Mouse (Mus musculus) ovary, adult 18-20 months (tissue): ENCODE measurements around the gene Olfr399.

Source experiments
- DNase-seq: peaks from one replicate; pipeline ENCODE4 v3.0.0; 2022; ENCODE audit warnings: low spot score, mixed read lengths

Gene Olfr399

GRCm38 (mm10) chr11:74056451-74056850, at the start of gene Olfr399, which contains the start of gene Olfr139:
Olfr399 (minus strand) TSS chr11:74056615.
Olfr139 (minus strand) TSS chr11:74056551.
- DNase-seq, result no peak

- no peak for DNase-seq
Measured at GRCm38 (mm10) chr11:74105066-74105465, 48.7 kb upstream of the Olfr399 start.

- no peak for DNase-seq
Measured at GRCm38 (mm10) chr11:74101507-74101906, 45.1 kb upstream of the Olfr399 start.

GRCm38 (mm10) chr11:74100724-74101123, 44.3 kb upstream of the Olfr399 start:
- no peak for DNase-seq

GRCm38 (mm10) chr11:74069655-74070054, 13.2 kb upstream of the Olfr399 start, which contains the start of gene Zfp616:
Zfp616 (plus strand) TSS chr11:74069955.
- no peak for DNase-seq

- DNase-seq, result no peak
Measured at GRCm38 (mm10) chr11:74051347-74051746, 5.1 kb downstream of the Olfr399 start.
